Mouse (Mus musculus) small intestine, adult 2 months (tissue): ENCODE data around the gene Kif24.

Experiments
- CTCF ChIP-seq: fragments of 200-500 bp; IDR thresholded peaks from 2 replicates; pipeline ENCODE4 v1.5.1; 2012; ENCODE audit warnings: low read depth, mild to moderate bottlenecking, control low read depth, inconsistent platforms, low read length, moderate library complexity, mixed read lengths; ENCODE audit not compliant: insufficient replicate concordance, insufficient read length; ENCODE audit errors: extremely low read depth
- POLR2A ChIP-seq: fragments of 200-500 bp; IDR thresholded peaks from 2 replicates; pipeline ENCODE4 v1.6.1; 2012; ENCODE audit warnings: low read depth, mild to moderate bottlenecking, control low read depth, inconsistent platforms, low read length, moderate library complexity

DNA sequence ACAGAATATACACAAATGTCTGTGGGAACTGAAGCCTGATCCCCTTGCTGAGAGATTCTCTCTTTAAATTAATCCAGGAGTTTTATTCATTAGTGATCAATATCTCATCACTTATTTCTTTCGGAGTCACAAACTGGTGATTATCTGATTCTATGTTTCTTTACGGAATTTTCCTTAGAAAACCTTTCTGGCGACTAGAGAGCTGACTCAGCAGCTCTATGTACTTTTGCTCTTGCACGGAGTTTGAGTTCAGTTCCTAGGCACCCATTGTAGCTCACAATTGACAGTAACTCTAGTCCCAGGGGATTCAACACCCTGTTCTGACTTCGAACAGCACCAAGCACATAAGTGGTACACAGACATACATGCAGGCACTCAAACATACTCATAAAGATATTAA is 25.8 kb downstream of the Kif24 start:
- no peak for TF ChIP-seq CTCF
- no peak for TF ChIP-seq POLR2A
